Mouse (Mus musculus): ENCODE measurements around the gene Smim15. TPM values are rescaled to one million over a fixed set of nuclear protein-coding genes. Genes with fewer than 3 reads are reported as not detected.

Gene Smim15
- total RNA-seq, 1 experiment = 54.5 TPM

GRCm38 (mm10) chr13:108043431-108044221 is 620 bp upstream of the Smim15 start:
- in situ Hi-C loops (cut with MboI; ENCODE audit: low sequenced_read_pairs in 2 of 2, unreplicated experiment in 2 of 2) = no loop called here

GRCm38 (mm10) chr13:108045646-108046045 is 1.4 kb downstream of the Smim15 start:
- DNase-seq (ENCODE audit: low read depth, low spot score) = no peak
- Histone ChIP-seq H3K36me3 (ENCODE audit: control insufficient read depth, insufficient read depth, low read length, poor library complexity, severe bottlenecking) (peaks cover 3% of the 10 kb centered on the region), H3K4me3 (ENCODE audit: insufficient read depth in 1 of 2, low read depth in 1 of 2, low read length in 2 of 2, poor library complexity in 1 of 2, severe bottlenecking in 1 of 2) (peak overlapping the region in 1 of 2 experiments; percentile 86; a peak in 1 of 4 replicates), H3K9ac (ENCODE audit: insufficient read depth, low read depth, low read length, poor library complexity, severe bottlenecking) (peak overlapping the region; percentile 65; the same call in 1 of the 2 replicates), H3K9me3 (ENCODE audit: control insufficient read depth, insufficient read depth, low read depth, low read length) (no peaks in the 10 kb centered on the region), H3K4me1 (ENCODE audit: control insufficient read depth in 2 of 2, insufficient read depth in 2 of 2, low read length in 2 of 2, poor library complexity in 1 of 2) (peaks cover 0 to 5% of the 10 kb centered on the region in 2 experiments; a peak in 3 of 4 replicates), H3K27ac (ENCODE audit: insufficient read depth, low read depth, low read length, poor library complexity, severe bottlenecking) (no peak overlapping the region)
- TF ChIP-seq MAFK (IDR thresholded peaks at IDR 0.05; ENCODE audit: insufficient read depth, low read depth, low read length) = no peak
- no peak for TF ChIP-seq ZC3H11A (IDR thresholded peaks at IDR 0.05; ENCODE audit: borderline replicate concordance, low read depth, low read length)
- TF ChIP-seq CHD2 (IDR thresholded peaks at IDR 0.05; ENCODE audit: low read depth, low read length) = no peak
- no peak for TF ChIP-seq HCFC1 (IDR thresholded peaks at IDR 0.05; ENCODE audit: borderline replicate concordance, insufficient read depth, low read length)
- TF ChIP-seq ZNF384 (IDR thresholded peaks at IDR 0.05; ENCODE audit: low read depth, low read length) = no peak
- in situ Hi-C loops (cut with MboI; ENCODE audit: low sequenced_read_pairs in 2 of 2, unreplicated experiment in 2 of 2) = no loop called here

More at GRCm38 (mm10) chr13:108043431-108044221, 620 bp upstream of the Smim15 start:
- Histone ChIP-seq H3K9ac (ENCODE audit: insufficient read depth, low read depth, low read length, poor library complexity, severe bottlenecking) (peak overlapping the region; percentile 99), H3K4me1 (ENCODE audit: control insufficient read depth in 2 of 2, insufficient read depth in 2 of 2, low read length in 2 of 2, poor library complexity in 1 of 2) (peaks cover 2 to 11% of the 10 kb centered on the region in 2 experiments; a peak in 3 of 4 replicates), H3K36me3 (ENCODE audit: control insufficient read depth, insufficient read depth, low read length, poor library complexity, severe bottlenecking) (peaks cover 3% of the 10 kb centered on the region), H3K27ac (ENCODE audit: insufficient read depth, low read depth, low read length, poor library complexity, severe bottlenecking) (peak overlapping the region; percentile 79), H3K4me3 (ENCODE audit: insufficient read depth in 1 of 2, low read depth in 1 of 2, low read length in 2 of 2, poor library complexity in 1 of 2, severe bottlenecking in 1 of 2) (peak overlapping the region; percentile 86 to 100), H3K9me3 (ENCODE audit: control insufficient read depth, insufficient read depth, low read depth, low read length) (no peaks in the 10 kb centered on the region)
- TF ChIP-seq MAFK (IDR thresholded peaks at IDR 0.05; ENCODE audit: insufficient read depth, low read depth, low read length) (no peak), ZNF384 (IDR thresholded peaks at IDR 0.05; ENCODE audit: low read depth, low read length) (no peak), ZC3H11A (IDR thresholded peaks at IDR 0.05; ENCODE audit: borderline replicate concordance, low read depth, low read length) (no peak), HCFC1 (IDR thresholded peaks at IDR 0.05; ENCODE audit: borderline replicate concordance, insufficient read depth, low read length) (no peak), CHD2 (IDR thresholded peaks at IDR 0.05; ENCODE audit: low read depth, low read length) (no peak)
- no peak for DNase-seq (ENCODE audit: low read depth, low spot score)

DNA sequence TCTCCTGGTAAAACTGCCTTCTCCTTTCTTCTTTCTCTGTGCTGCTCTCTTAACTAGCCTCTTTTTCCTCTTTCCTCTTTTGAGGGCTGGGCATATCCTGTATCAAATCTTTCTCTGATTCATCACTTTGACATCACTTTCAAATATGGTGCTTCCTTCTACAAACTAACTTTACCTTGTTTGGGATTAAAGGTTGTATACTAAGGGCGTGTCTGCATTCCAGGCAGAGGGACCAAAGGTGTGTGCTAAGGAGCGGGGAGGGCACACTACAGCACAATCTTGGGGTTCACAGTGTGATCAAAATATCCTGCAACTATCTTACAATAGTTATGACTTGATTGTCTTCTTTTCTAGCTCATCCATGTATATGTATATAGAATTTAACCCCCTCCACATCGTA is 1.8 kb downstream of the Smim15 start:
- H3K36me3 ChIP-seq (ENCODE audit: control insufficient read depth, insufficient read depth, low read length, poor library complexity, severe bottlenecking) = peaks cover 3% of the 10 kb centered on the region
- peak overlapping the region; percentile 65; the same call in 1 of the 2 replicates for H3K9ac ChIP-seq (ENCODE audit: insufficient read depth, low read depth, low read length, poor library complexity, severe bottlenecking)
- in situ Hi-C loops (cut with MboI; ENCODE audit: low sequenced_read_pairs in 2 of 2, unreplicated experiment in 2 of 2) = no loop called here
- H3K9me3 ChIP-seq (ENCODE audit: control insufficient read depth, insufficient read depth, low read depth, low read length) = no peaks in the 10 kb centered on the region
- no peak for TF ChIP-seq ZNF384 (IDR thresholded peaks at IDR 0.05; ENCODE audit: low read depth, low read length)
- TF ChIP-seq MAFK (IDR thresholded peaks at IDR 0.05; ENCODE audit: insufficient read depth, low read depth, low read length) = no peak
- TF ChIP-seq CHD2 (IDR thresholded peaks at IDR 0.05; ENCODE audit: low read depth, low read length) = no peak
- TF ChIP-seq HCFC1 (IDR thresholded peaks at IDR 0.05; ENCODE audit: borderline replicate concordance, insufficient read depth, low read length) = no peak
- TF ChIP-seq ZC3H11A (IDR thresholded peaks at IDR 0.05; ENCODE audit: borderline replicate concordance, low read depth, low read length) = no peak
- no peak overlapping the region for H3K27ac ChIP-seq (ENCODE audit: insufficient read depth, low read depth, low read length, poor library complexity, severe bottlenecking)
- no peak for DNase-seq (ENCODE audit: low read depth, low spot score)
- H3K4me1 ChIP-seq (ENCODE audit: control insufficient read depth in 2 of 2, insufficient read depth in 2 of 2, low read length in 2 of 2, poor library complexity in 1 of 2) = peaks cover 0 to 3% of the 10 kb centered on the region in 2 experiments; a peak in 3 of 4 replicates
- no peak overlapping the region for H3K4me3 ChIP-seq (ENCODE audit: insufficient read depth in 1 of 2, low read depth in 1 of 2, low read length in 2 of 2, poor library complexity in 1 of 2, severe bottlenecking in 1 of 2)

DNA sequence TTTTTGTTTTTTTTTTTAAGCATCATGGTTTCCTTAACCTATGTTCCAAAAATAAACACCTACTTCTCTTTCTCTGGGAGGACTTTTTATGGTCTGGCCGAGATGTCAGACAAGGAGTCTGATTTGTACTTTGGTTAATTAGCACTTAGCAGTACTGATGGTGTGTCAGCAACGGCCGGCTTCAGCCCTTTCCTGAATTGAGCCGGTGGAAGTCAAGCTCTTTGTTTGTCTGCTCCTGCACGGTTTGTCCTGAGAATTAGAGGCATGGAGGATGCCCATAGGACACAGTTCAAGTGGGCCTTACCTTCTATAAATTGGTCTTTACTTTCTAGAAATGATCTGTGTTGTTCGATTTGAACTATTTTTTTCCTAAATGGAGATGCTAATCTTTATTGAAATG is 2.6 kb downstream of the Smim15 start:
- peaks cover 0 to 3% of the 10 kb centered on the region in 2 experiments; a peak in 2 of 4 replicates for H3K4me1 ChIP-seq (ENCODE audit: control insufficient read depth in 2 of 2, insufficient read depth in 2 of 2, low read length in 2 of 2, poor library complexity in 1 of 2)
- in situ Hi-C loops (cut with MboI; ENCODE audit: low sequenced_read_pairs in 2 of 2, unreplicated experiment in 2 of 2) = no loop called here
- H3K9ac ChIP-seq (ENCODE audit: insufficient read depth, low read depth, low read length, poor library complexity, severe bottlenecking) = no peak overlapping the region
- no peak for DNase-seq (ENCODE audit: low read depth, low spot score)
- H3K4me3 ChIP-seq (ENCODE audit: insufficient read depth in 1 of 2, low read depth in 1 of 2, low read length in 2 of 2, poor library complexity in 1 of 2, severe bottlenecking in 1 of 2) = no peak overlapping the region
- TF ChIP-seq ZC3H11A (IDR thresholded peaks at IDR 0.05; ENCODE audit: borderline replicate concordance, low read depth, low read length) (no peak), HCFC1 (IDR thresholded peaks at IDR 0.05; ENCODE audit: borderline replicate concordance, insufficient read depth, low read length) (no peak), MAFK (IDR thresholded peaks at IDR 0.05; ENCODE audit: insufficient read depth, low read depth, low read length) (no peak), CHD2 (IDR thresholded peaks at IDR 0.05; ENCODE audit: low read depth, low read length) (no peak), ZNF384 (IDR thresholded peaks at IDR 0.05; ENCODE audit: low read depth, low read length) (no peak)
- peaks cover 3% of the 10 kb centered on the region for H3K36me3 ChIP-seq (ENCODE audit: control insufficient read depth, insufficient read depth, low read length, poor library complexity, severe bottlenecking)
- no peaks in the 10 kb centered on the region for H3K9me3 ChIP-seq (ENCODE audit: control insufficient read depth, insufficient read depth, low read depth, low read length)
- no peak overlapping the region for H3K27ac ChIP-seq (ENCODE audit: insufficient read depth, low read depth, low read length, poor library complexity, severe bottlenecking)

Data from ES-E14 (cell line).